Mouse (Mus musculus) thymus, postnatal 10 days (tissue): ENCODE measurements around the gene Dlx4.
A peak's percentile ranks its signal among the peaks of the same experiment; 100 is the strongest.

Experiments used
- DNase-seq, 2 experiments: peaks; one replicate each; pipeline ENCODE4 v3.0.0; 2021; ENCODE audit warnings: low spot score in 2 of 2

Gene Dlx4

DNA sequence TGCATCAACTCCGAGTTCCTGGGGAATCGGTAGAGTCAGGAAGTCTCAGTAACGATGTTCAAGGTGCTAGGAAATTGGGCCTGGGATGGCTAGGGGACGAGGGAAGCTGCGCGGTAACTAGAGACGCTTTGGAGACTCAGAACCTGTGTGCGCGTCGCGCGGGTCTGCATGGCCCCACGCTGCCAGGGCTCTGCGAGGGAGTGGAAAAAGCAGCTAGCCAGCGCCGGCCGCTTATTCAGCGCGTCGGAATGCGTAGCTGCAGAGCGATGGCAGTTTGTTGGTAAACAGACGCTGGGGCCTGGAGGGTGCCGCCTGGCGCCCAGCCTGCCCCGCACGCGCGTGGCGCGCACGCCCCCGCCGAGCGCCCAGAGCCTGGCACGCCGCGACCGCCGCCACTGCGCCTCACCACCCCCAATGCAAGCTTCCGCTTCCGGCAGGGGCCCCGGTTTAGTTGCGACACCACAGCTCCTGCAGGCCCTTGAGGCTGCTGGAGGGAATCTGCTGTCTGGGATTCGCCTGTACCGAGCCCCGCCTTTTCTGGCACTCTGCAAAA lies at the start of gene Dlx4:
Gene Dlx4 (minus strand): TSS at position 413 of the 553 bp plus-strand sequence.
- peak; percentile 53 to 64 for DNase-seq

GRCm38 (mm10) chr11:95189863-95190262 lies 43.8 kb upstream of the Dlx4 start:
- DNase-seq = no peak

DNA sequence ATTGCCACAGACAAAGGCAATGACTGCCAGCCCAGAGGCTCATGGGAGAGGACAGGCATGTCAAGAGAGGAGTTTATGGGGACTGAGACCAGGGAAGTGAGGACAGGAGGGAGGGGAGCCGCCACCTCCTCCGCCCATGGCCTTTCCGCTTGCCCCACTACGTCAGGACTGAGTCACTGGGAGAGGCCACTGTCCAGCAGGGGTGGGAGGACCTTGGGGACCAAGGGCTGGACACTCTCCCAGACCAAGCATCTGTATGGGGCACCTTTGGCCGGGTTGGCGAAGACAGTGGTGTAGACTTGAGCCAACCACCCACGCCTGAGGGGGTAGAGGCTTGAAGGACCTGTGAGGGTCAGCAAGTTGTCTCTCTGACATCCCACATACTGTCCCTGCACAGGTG lies 40.8 kb upstream of the Dlx4 start:
- no peak for DNase-seq

DNA sequence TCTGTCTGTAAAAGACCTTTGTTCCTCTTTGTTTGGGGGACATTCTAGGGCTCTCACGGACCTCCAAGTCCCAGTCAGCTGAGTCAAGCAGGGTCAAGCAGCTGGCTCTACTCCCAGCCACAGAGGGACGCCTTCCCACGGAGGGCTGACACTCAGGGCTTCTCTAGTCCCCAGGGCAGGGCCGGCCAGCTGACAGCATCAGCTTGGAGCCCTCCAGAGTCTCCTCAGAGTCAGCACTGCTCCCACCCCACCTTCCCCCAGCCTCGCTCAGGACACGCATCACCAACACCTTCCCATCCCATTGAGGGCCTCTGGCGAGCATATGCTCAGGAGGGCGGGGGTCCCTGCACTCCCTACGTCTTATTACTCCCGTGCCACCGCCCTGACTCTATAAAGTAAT lies 39.6 kb upstream of the Dlx4 start:
- no peak for DNase-seq

GRCm38 (mm10) chr11:95184561-95184960 lies 38.5 kb upstream of the Dlx4 start:
- peak; percentile 64 to 77 for DNase-seq

GRCm38 (mm10) chr11:95179311-95179710 lies 33.2 kb upstream of the Dlx4 start:
- no peak for DNase-seq

- no peak for DNase-seq
Measured at GRCm38 (mm10) chr11:95165857-95166256, 19.8 kb upstream of the Dlx4 start.

DNA sequence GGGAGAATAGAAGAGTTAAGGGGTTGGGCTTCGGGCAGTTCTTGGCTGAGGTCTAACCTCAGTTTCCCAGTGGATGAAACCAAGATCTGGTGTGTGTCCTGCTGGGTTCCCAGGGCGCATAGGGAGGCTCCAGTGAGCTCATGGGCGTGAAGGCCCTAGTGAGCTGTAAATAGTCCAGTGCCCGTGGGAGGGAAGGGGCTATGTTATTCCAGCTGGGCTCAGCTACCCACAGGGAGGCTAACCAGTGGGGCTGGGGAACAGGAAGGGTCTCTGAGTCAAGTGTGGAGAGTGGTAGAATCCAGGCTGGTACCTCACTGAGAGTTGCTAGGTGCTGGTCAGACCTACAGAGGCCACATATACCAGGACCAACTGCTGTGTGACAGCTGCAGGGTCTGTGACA lies 15.6 kb upstream of the Dlx4 start:
- DNase-seq = no peak

DNA sequence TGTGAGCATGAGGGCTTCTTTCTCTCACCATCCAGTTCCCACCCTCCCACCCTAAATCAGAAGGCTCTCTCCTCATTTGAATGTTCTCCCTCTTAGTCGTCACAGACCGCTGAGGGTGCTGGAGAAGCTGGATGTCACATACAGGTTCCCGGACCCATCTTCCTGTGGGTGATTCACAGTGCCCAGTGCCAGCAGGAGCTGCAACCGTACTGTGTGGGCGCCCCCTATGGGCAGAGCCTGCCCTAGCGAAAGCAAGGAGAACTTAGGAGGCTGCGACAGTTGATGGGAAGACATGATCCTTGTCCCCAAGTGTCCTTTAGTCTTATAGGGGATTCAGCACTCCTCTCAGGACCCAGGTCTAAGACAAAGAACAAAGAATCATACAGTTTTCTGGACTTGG lies 14.6 kb upstream of the Dlx4 start:
- peak in 1 of 2 experiments; percentile 52 for DNase-seq

- DNase-seq = no peak
Measured at GRCm38 (mm10) chr11:95159763-95160371, 13.8 kb upstream of the Dlx4 start.

GRCm38 (mm10) chr11:95157872-95158271 lies 11.8 kb upstream of the Dlx4 start:
- DNase-seq = no peak

DNA sequence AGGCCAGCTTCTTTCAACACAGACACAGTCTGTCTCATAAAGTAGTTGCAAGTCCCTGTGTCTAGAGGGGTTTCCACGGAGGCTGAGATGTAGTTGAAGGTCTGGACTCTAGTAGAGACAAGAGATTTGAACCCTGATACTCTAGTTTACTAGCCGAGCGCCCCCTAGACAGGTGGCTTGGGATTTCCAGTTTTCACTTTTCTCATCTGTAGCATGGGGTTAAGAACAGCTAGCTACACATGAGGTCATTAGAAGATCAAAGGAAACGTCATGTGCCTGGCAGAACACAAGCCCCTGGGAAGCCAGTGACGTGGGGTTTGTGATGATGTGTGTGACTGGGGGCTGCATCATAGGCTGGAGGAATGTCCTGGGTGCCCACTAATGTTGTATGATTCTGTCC lies 11.3 kb upstream of the Dlx4 start:
- DNase-seq = no peak

DNA sequence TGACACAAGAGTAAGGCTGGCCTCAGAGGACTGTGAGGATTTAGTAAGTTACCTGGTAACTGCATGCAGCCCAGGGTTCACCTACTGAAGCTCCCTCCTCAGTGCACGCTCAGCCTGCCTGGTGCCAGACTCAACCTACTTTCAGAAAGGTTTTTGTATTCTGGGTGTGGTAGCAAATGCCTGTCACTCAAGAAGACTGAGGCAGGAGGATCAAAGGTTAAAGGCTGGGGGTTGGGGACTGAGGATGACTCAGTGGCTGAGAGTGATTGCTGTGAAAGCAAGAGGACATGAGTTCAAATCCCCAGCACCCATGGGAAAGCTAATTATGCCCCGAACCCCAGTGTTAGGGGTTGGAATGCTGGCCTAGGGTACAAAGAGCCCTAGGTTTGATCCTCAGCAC lies 9.4 kb upstream of the Dlx4 start:
- DNase-seq = no peak

DNA sequence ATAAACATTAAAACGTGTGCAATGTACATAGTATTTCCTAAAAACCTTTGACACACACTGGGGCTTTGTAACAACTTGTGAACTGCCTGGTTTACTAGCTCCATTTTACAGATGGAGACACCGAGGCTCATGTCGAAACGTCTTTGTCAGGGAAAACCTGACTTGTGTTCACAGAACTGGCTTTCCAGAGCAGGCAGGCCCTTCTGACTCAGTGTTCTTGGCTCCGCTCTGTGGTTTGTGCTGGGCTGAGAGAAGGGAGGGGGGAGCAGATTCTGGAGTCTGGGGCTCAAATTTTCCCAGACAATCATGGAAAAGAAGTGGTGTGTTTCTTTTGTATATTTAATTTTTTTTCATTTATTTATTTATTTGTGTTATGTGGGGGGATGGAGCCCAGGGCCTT lies 7.6 kb upstream of the Dlx4 start:
- DNase-seq = no peak

DNA sequence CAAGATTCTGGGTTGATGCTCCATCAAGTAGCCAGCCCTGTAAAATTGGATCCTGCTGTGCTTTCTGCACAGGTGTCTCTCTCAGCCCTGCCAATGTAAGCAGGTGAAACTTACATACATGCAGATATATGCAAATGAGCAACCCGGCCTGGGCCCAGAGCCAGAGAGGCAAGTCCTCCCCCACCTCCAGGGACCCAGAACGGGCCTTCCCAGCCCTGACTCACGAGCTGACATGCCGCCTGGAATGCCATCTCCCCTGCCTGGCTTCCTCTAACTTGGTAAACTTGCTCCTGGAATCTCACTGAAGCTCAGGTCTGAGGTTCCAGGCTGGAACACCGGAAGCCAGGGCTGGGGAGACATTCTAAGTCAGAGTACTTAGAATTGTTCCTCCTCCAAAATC lies 7.1 kb upstream of the Dlx4 start:
- DNase-seq = no peak

DNA sequence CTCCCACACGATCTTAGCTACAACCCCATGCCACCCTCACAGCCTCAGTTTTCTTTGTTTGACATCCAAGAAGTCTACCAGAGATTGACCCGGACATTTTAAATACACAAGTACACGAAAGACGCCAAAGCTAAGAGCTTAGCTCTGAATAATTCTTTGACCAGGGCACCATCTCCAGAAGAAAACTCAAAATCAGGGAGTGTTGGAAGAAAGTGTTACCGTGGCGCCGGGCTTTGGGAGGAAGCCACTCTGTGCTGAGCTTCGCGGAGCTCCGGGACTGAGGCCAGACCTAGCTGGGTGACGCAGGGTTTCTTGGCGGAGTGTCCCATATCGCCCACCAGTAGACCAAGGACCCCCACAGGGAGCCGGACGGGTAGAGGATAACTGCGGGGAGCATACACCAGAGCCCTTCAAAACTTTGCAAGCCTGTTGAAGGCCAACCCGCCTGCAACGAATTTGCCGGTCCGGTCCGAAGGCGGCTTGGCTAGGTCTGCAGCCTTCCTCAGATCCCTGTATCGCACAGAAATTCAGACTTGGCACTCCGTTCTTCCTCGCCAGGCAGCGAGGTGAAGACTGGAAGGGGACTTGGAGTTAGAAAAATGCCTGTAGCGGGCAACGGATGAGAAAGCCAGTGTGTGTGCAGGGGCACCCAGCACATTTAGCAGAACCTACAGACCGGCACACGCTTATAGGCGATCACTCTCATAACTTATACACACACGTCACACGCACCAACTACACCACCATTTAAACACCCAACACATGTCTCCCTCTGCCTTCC lies 4.4 kb upstream of the Dlx4 start:
- DNase-seq = no peak

- no peak for DNase-seq
Measured at GRCm38 (mm10) chr11:95149462-95150268, 3.6 kb upstream of the Dlx4 start.

- no peak for DNase-seq
Measured at GRCm38 (mm10) chr11:95148754-95149153, 2.7 kb upstream of the Dlx4 start.

- DNase-seq = no peak
Measured at GRCm38 (mm10) chr11:95144946-95145483, 1.0 kb downstream of the Dlx4 start.

GRCm38 (mm10) chr11:95144091-95144945 lies 1.7 kb downstream of the Dlx4 start:
- no peak for DNase-seq

- no peak for DNase-seq
Measured at GRCm38 (mm10) chr11:95143663-95144062, 2.4 kb downstream of the Dlx4 start.
